Mouse (Mus musculus) myocyte (in vitro differentiated cells): ENCODE results near the gene 1700069L16Rik.

Experiments used
- E2F4 ChIP-seq: IDR thresholded peaks from one replicate; pipeline ENCODE4 v1.6.1; 2011; ENCODE audit warnings: mild to moderate bottlenecking, control low read depth, moderate library complexity; ENCODE audit not compliant: insufficient read depth
- MAX ChIP-seq: IDR thresholded peaks from one replicate; pipeline ENCODE4 v1.6.1; 2011; ENCODE audit warnings: low read depth, mild to moderate bottlenecking, control low read depth
- MYOD1 ChIP-seq, 3 experiments: IDR thresholded peaks; one replicate each; pipeline ENCODE4 v1.6.1; 2011; ENCODE audit warnings: control low read depth in 2 of 3, low read depth in 2 of 3, mild to moderate bottlenecking in 2 of 3, moderate library complexity in 1 of 3; ENCODE audit not compliant: insufficient read length in 2 of 3, control insufficient read depth in 1 of 3
- MYOG ChIP-seq, 3 experiments: IDR thresholded peaks; one replicate each; pipeline ENCODE4 v1.6.1; 2011; ENCODE audit warnings: control low read depth in 2 of 3, low read depth in 2 of 3, mild to moderate bottlenecking in 2 of 3; ENCODE audit not compliant: insufficient read length in 2 of 3, control insufficient read depth in 1 of 3, insufficient read depth in 1 of 3
- POLR2A ChIP-seq: IDR thresholded peaks from one replicate; pipeline ENCODE4 v1.6.1; 2011; ENCODE audit warnings: low read depth, mild to moderate bottlenecking, control low read depth, moderate library complexity; ENCODE audit not compliant: insufficient read length
- POLR2AphosphoS2 ChIP-seq: IDR thresholded peaks from one replicate; pipeline ENCODE4 v1.6.1; 2011; ENCODE audit warnings: low read depth, control low read depth; ENCODE audit not compliant: insufficient read length
- SRF ChIP-seq: IDR thresholded peaks from one replicate; pipeline ENCODE4 v1.6.1; 2011; ENCODE audit warnings: low read depth; ENCODE audit not compliant: control insufficient read depth, insufficient read length

GRCm38 (mm10) chr5:113772905-113773519, 48.4 kb upstream of the 1700069L16Rik start:
- TF ChIP-seq MYOG (IDR thresholded peaks at IDR 0.05; ENCODE audit: control insufficient read depth in 1 of 3, insufficient read depth in 1 of 3, insufficient read length in 2 of 3, low read depth in 2 of 3) = no peak
- no peak for TF ChIP-seq POLR2AphosphoS2
- TF ChIP-seq POLR2A = no peak
- no peak for TF ChIP-seq MYOD1 (IDR thresholded peaks at IDR 0.05; ENCODE audit: control insufficient read depth in 1 of 3, insufficient read length in 2 of 3, low read depth in 2 of 3)
- no peak for TF ChIP-seq SRF
- no peak for TF ChIP-seq MAX
- no peak for TF ChIP-seq E2F4
